Mouse (Mus musculus): ENCODE data around the gene Laptm5. TPM values are rescaled to one million over a fixed set of nuclear protein-coding genes. Genes with fewer than 3 reads are reported as not detected.
A peak's percentile ranks its signal among the peaks of the same experiment; 100 is the strongest.

Gene Laptm5
- total RNA-seq (2021) = 10 to 100 TPM; 24.6 to 30.4 TPM
- long read RNA-seq, experiment 1, partial matches to known transcripts = 12 of 15 reads
- long read RNA-seq, experiment 1, other reads (novel, unspliced or antisense) = 0 of 15 reads
- long read RNA-seq, experiment 2, partial matches to known transcripts = 2 of 6 reads
- long read RNA-seq, experiment 2, other reads (novel, unspliced or antisense) = 1 of 6 reads

DNA sequence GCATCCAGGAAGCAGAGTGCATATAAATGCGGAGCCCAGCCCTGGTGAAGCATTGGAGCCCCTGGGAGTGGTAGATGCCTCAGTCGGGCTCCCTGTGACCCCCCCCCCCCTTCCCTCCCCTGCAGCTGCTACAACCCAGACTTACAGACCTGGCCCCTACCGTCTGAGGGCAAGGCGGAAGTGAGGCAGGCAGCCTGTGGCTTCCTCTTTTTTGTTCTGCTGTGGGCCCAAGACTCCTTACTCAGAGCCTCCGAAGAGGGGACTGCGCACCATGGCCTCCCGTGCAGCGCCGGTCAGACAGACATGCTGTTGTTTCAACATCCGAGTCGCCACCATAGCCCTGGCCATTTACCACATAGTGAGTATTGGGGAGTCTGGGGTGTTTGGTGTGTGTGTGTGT, at the start of gene Laptm5:
Gene Laptm5, plus strand, starts transcription at position 49 of the 400 bp plus-strand sequence.
- peak; percentile 15 for DNase-seq

GRCm38 (mm10) chr4:130865460-130865859, 47.5 kb upstream of the Laptm5 start:
- no peak for DNase-seq

- no peak for DNase-seq
Measured at GRCm38 (mm10) chr4:130865901-130866371, 47.0 kb upstream of the Laptm5 start.

- DNase-seq = no peak
Measured at GRCm38 (mm10) chr4:130867940-130868339, 45.0 kb upstream of the Laptm5 start.

DNA sequence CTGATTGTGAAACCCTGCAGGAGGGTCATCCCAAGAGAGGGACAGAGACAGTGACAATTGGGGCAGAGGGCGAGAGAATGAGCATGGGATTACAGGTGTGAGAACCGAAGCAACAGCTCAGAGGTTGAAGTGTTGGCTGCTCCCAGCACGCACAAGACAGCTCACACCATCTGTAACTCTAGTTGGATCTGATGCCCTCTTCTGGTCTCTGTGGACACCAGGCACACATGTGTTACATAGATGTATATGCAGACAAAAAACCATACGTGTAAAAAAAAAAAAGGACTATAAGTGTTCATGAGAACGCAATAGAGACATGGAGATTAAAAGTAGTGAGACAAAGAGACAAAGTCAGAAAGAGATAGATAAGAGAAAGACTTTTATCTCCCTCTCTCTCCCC, 44.1 kb upstream of the Laptm5 start:
- DNase-seq = no peak

GRCm38 (mm10) chr4:130872414-130872813, 40.5 kb upstream of the Laptm5 start:
- DNase-seq = no peak

GRCm38 (mm10) chr4:130873440-130873839, 39.5 kb upstream of the Laptm5 start:
- DNase-seq = no peak

GRCm38 (mm10) chr4:130874601-130875000, 38.3 kb upstream of the Laptm5 start:
- peak; percentile 89 for DNase-seq

DNA sequence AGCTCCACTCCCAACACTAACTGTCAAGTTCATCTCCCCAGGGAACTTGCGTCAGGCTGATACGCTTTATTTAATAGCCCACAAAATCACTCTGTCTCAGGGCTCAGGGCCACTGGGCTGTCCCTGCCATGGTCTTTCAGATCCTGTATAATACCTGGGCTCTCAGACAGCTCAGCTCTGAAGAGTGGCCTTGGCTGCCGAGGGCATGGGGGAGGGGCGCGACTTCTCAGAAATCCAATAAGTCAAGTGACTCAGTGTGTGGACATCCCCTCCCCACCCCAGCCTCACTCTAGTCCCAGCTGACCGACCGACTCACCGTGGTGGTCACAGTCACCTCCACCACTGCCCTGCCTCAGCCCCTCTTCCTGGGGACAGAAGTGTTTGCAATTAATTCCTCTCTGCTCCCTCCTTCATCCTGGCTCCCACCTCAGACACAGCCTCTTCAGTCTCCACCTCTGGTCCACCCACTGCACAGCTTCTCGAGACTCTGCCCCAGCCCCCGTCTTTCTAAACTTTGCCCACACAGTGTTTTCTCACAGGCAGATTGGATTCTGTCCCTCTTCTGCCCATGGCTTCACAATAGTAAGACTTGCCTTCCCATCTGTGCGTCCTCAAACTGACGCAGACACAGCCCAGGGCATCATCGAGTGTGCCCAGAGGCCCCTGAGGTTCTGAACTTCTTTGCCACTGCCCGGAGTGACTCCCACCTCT, 36.8 kb upstream of the Laptm5 start:
- DNase-seq = peak; percentile 74

- DNase-seq = peak; percentile 94
Measured at GRCm38 (mm10) chr4:130878273-130879047, 34.5 kb upstream of the Laptm5 start.

DNA sequence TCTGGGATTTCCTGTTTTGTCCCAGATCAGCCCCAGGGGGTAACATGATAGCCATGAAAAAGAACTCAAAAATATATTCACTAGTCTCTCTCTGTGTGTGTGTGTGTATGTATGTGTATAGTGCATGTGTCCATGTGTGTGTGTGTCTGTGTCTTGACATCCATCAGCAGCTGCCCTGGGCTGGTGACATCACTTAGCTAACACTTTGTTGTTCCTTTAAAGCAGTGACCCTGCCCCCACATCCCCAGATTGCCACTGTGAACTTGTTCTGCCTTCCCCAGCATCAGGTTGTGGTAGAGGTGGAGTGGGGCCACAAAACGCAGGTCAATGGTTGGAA, 33.9 kb upstream of the Laptm5 start:
- no peak for DNase-seq

- no peak for DNase-seq
Measured at GRCm38 (mm10) chr4:130881336-130881735, 31.6 kb upstream of the Laptm5 start.

DNA sequence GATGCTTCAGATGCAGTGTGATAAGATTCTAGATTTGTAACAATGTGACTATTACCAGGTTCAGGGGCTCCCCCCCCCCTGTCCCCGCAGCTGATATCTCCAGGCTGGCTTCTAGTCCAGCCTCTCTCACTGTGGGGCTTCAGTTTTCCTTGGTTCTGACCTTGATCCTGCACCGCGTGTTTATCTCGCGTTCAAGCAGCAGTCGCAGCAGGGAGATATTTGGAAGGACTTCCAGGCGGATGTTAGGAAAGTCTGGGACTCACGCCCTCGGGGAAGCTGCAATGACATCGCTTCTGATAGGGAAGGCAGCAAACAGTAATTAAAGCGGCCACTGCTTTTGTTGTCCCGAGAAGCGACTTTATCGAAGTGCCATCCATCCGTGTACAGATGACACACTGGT, 30.2 kb upstream of the Laptm5 start:
- no peak for DNase-seq

DNA sequence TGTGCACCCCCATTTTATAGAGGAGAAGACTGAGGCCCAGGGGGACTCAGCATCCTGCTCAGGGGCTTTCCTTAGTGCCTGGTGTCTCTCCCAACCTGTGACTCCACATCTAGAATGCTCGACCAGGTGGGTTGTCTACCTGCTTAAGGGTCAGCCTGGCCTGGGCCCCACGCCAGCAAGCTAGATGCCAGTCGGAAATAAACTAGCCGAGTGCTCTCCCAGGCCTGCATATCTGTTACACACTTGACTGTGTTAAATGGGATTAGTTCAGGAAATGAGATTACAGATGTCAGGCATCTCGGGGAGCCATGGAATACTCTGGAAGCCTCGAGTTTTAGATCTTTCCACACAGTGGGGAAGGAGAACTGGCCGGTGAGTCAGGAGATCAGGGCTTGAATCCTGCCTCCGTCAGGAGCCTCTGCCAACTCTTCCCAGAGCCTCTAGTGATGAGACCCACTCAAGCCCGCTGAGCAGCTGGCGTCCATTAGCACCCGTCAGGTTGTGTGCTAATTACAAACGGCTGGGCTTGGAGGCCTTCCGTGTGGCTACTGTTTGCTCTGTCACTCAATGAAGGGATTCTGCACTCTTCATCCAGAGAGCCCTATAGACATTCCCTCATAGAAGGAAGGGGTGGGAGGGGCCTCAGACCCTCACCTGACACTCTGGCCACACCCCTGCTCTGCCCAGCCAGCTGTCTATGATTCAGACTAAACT, 28.9 kb upstream of the Laptm5 start:
- no peak for DNase-seq

GRCm38 (mm10) chr4:130887148-130887745, 25.7 kb upstream of the Laptm5 start:
- no peak for DNase-seq

DNA sequence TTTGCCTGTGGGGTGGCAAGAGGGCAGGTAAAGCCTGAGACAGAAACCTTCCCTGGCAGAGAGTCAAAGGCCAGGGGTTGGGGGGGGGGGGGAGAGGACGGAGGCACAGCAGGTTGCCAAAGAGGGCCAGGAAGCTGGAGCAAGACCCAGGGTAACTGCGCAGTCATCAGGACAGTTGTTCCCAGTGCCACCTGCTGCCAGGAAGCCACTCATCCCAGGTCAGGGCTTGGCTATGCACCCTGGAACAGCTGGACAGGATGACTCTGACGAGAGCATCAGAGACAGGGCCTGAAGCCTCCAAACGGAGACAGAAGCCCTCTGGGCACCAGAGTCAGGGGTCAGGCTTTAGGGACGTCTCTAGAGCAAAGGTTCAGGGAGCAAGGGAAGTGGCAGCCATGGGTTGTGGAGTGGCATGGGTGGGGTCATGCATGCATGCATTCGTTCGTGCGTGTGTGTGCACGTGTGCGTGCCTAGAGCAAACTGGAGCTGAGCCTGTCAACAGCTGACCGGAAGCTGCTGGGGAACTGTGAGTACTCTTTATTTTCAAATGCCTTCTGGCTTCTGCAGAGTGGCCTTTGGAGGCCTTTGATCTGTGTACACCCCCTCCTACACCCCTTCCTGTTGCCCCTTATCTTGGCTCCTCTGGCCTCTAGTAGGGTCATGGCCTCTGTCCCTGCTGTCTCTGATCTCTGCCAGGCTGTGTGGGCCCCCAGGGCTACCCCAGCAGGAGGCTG, 23.0 kb upstream of the Laptm5 start:
- DNase-seq = no peak

- no peak for DNase-seq
Measured at GRCm38 (mm10) chr4:130890511-130890840, 22.4 kb upstream of the Laptm5 start.

DNA sequence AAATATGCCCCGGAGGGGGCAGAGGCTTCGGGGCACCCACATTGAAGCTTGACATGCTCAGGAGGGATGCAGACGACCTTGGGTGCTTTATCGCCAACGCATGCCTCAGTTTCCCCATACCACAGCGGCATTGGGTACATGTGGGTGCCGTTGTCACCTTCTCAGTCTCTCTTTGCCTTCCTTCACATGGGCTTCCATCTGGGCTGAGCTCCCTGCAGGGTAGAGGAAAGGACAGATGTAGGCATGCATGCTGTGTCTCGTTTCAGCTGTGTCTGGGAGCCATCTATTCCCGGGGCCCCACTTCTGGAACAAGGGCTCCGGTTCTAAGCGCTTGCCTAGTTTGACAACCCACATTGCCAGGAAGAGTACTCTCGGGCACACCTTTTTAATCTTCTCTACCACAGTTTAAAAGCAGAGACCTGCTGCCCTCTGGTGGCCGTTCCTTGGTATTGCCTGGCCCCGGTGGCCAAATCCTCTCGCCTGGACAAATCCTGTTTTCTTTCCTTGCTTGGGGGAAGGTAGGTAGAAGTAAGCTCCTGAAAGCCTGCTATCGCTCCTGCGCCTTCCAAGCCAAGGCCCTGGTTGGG, 20.8 kb upstream of the Laptm5 start:
- peak; percentile 88 for DNase-seq

DNA sequence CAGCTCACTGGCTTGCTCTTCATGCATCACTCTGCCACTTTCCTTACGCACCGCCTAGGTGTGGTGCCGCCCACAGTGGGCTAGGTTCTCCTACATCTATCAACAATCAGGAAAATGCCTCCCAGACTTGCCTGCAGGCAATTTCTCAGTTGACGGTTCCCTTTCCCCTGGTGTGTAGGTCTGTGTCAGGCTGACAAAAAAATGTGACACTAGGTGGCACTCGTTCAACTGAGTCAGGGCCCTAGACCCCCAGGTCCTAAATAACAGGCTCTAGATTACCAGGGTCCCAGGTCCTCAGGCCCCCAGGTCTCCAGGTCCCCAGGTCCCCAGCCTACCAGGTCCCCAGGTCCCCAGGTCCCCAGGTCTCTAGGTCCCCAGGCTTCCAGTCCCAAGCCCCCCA, 19.2 kb upstream of the Laptm5 start:
- no peak for DNase-seq

DNA sequence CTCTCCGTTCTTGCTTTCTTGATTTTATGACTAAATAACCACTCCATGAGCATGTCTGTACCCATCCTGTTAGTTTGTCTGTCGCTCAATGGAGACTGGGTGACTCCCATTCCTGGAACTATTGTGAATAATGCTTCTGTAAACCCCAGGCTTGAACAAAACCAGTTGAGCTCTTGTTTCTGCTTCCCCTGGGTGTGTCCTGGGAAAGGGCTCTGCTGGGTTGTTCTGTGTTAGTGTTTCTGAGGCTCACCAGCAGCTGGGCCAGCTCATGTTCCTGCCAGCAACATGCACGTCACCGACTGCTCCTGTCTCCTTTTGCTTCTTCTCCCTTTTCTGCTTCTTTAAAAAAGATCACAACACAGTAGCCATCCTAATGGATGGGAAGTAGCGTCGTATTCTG, 17.2 kb upstream of the Laptm5 start:
- DNase-seq = no peak

GRCm38 (mm10) chr4:130896372-130896771, 16.6 kb upstream of the Laptm5 start:
- DNase-seq = peak; percentile 71

All from adrenal gland, postnatal 10 days (tissue).